Mouse (Mus musculus): ENCODE data around the gene Fbxo17. TPM values are rescaled to one million over a fixed set of nuclear protein-coding genes. Genes with fewer than 3 reads are reported as not detected.

The Fbxo17 gene
- polyA plus RNA-seq, 2 experiments from 2014 or later: 8.3 to 10.9 TPM

GRCm38 (mm10) chr7:28769414-28769958 lies 52.9 kb downstream of the Fbxo17 start:
- ATAC-seq: no peak

GRCm38 (mm10) chr7:28770309-28770708 lies 53.7 kb downstream of the Fbxo17 start:
- no peak for ATAC-seq

GRCm38 (mm10) chr7:28771867-28772266 lies 55.3 kb downstream of the Fbxo17 start:
- no peak for ATAC-seq

- no peak for ATAC-seq
Measured at GRCm38 (mm10) chr7:28773163-28773562, 56.6 kb downstream of the Fbxo17 start.

- no peak for ATAC-seq
Measured at GRCm38 (mm10) chr7:28774164-28774563, 57.6 kb downstream of the Fbxo17 start.

- no peak for ATAC-seq
Measured at GRCm38 (mm10) chr7:28775129-28775528, 58.5 kb downstream of the Fbxo17 start.

GRCm38 (mm10) chr7:28778825-28779224 lies 62.2 kb downstream of the Fbxo17 start:
- ATAC-seq: no peak

- peak; percentile 21 for ATAC-seq
Measured at GRCm38 (mm10) chr7:28780067-28780658, 63.6 kb downstream of the Fbxo17 start.

- ATAC-seq: peak; percentile 55
Measured at GRCm38 (mm10) chr7:28780857-28781256, 64.3 kb downstream of the Fbxo17 start.

GRCm38 (mm10) chr7:28781261-28781663 lies 64.7 kb downstream of the Fbxo17 start:
- peak; percentile 92 for ATAC-seq

GRCm38 (mm10) chr7:28785161-28785560 lies 68.6 kb downstream of the Fbxo17 start:
- ATAC-seq: no peak

Other genes starting within 250 kb of the Fbxo17 start
- not detected for gene Ifnl2, start 206.3 kb upstream of the Fbxo17 start, polyA plus RNA-seq (2017; shearing (Covaris generic))
- not detected for gene Ifnl3, start 194.0 kb upstream of the Fbxo17 start, polyA plus RNA-seq (2017; shearing (Covaris generic))
- gene Sycn, start 175.9 kb upstream of the Fbxo17 start, polyA plus RNA-seq (2017; shearing (Covaris generic)): not detected
- gene Nccrp1, start 169.6 kb upstream of the Fbxo17 start, polyA plus RNA-seq (2017; shearing (Covaris generic)): not detected
- gene Samd4b, start 118.7 kb upstream of the Fbxo17 start, polyA plus RNA-seq (2017; shearing (Covaris generic)): 1 to 10 TPM; 6.2 to 7.4 TPM
- 1 to 10 TPM; 2.3 to 2.8 TPM for gene Pak4, start 118.6 kb upstream of the Fbxo17 start, polyA plus RNA-seq (2017; shearing (Covaris generic))
- not detected for gene Acp7, start 85.5 kb upstream of the Fbxo17 start, polyA plus RNA-seq (2017; shearing (Covaris generic))
- 1 to 10 TPM; 1.1 to 2.9 TPM for gene Fbxo27, start 24.0 kb upstream of the Fbxo17 start, polyA plus RNA-seq (2017; shearing (Covaris generic))
- gene Mrps12, start 25.0 kb downstream of the Fbxo17 start, polyA plus RNA-seq (2017; shearing (Covaris generic)): 10 to 100 TPM; 71.9 to 75.7 TPM
- gene Sars2, start 25.2 kb downstream of the Fbxo17 start, polyA plus RNA-seq (2017; shearing (Covaris generic)): 10 to 100 TPM in 1 of 2 experiments, 1 to 10 TPM in 1; 8.9 to 13.0 TPM
- gene Ccer2, start 39.4 kb downstream of the Fbxo17 start, polyA plus RNA-seq (2017; shearing (Covaris generic)): not detected
- gene Sirt2, start 49.9 kb downstream of the Fbxo17 start, polyA plus RNA-seq (2017; shearing (Covaris generic)): 100 to 1,000 TPM in 1 of 2 experiments, 10 to 100 TPM in 1; 82.3 to 103 TPM
- 10 to 100 TPM; 56.4 to 78.9 TPM for gene Nfkbib, start 50.7 kb downstream of the Fbxo17 start, polyA plus RNA-seq (2017; shearing (Covaris generic))
- gene Rinl, start 72.2 kb downstream of the Fbxo17 start, polyA plus RNA-seq (2017; shearing (Covaris generic)): 100 to 1,000 TPM; 199 to 272 TPM
- 100 to 1,000 TPM; 153 to 344 TPM for gene Hnrnpl, start 91.7 kb downstream of the Fbxo17 start, polyA plus RNA-seq (2017; shearing (Covaris generic))
- 100 to 1,000 TPM; 192 to 199 TPM for gene Ech1, start 108.4 kb downstream of the Fbxo17 start, polyA plus RNA-seq (2017; shearing (Covaris generic))
- 10 to 100 TPM; 20.1 to 27.2 TPM for gene Lgals4, start 117.0 kb downstream of the Fbxo17 start, polyA plus RNA-seq (2017; shearing (Covaris generic))
- 1 to 10 TPM; 2.5 to 2.8 TPM for gene Lgals7, start 147.0 kb downstream of the Fbxo17 start, polyA plus RNA-seq (2017; shearing (Covaris generic))
- gene Capn12, start 164.6 kb downstream of the Fbxo17 start, polyA plus RNA-seq (2017; shearing (Covaris generic)): under 1 TPM in 1 of 2 experiments, not detected in 1; 0.34 TPM
- gene Actn4, start 245.5 kb downstream of the Fbxo17 start, polyA plus RNA-seq (2017; shearing (Covaris generic)): 100 to 1,000 TPM in 1 of 2 experiments, 10 to 100 TPM in 1; 84.6 to 128 TPM

Data from activated CD4-positive, CD25-positive, alpha-beta regulatory T cell, adult 4 months (primary cell).